Mouse (Mus musculus): ENCODE results near the gene Myt1l.

Gene Myt1l

DNA sequence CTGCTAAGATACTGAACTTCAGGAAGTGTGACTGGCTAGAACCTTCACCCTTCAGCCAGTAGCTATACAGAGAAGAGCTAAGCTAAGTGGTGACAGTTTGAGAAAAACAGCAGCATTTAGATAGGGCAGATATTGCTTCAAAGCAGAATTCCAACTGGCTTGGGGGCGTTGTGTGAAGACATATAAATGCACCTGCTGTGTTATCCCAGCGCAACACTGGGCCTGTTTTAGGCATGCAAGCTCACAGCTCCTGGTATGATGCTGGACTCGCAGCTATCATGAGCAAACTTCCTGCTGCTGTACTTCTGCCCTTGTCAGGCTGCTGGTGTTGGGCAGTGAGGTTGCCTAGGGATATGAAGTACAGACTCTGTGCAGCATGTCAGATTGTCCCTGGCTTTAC is 180.0 kb downstream of the Myt1l start:
- in situ Hi-C loops (cut with MboI; ENCODE audit: low sequenced_read_pairs) = no loop called here

GRCm38 (mm10) chr12:29712795-29713721 is 184.9 kb downstream of the Myt1l start:
- in situ Hi-C loops (cut with MboI; ENCODE audit: low sequenced_read_pairs) = no loop called here

DNA sequence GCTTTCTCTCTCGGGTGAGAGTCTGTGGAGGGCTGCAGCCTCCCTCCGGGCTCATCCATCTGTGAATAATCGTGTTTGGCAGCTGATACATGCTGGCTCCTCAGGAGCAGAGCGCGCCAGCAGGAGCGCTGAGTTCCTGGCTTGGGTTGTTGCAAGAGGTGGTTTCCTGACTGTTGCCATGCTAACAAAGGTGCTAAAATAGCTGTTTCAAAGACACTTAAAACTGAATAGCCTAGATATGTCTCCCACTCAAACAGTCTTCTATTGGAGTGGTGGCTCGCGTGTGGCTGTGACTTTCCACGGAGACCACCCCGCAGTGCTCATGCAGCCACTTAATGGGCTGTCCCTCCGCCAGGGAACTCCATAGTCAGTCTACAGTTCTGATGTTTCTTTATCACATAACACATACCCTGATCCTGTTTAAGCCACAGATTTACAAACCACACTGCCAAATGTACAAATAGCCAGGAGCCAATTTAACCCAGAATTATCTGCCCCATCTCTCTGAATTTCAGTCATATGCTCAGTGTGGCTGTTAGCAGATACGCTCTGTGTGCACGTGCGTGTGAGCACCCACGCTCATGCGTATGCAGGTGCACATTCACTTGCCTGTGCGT is 195.6 kb downstream of the Myt1l start:
- in situ Hi-C loops (cut with MboI; ENCODE audit: low sequenced_read_pairs) = no loop called here

- in situ Hi-C loops (cut with MboI; ENCODE audit: low sequenced_read_pairs) = no loop called here
Measured at GRCm38 (mm10) chr12:29728294-29728693, 200.1 kb downstream of the Myt1l start.

DNA sequence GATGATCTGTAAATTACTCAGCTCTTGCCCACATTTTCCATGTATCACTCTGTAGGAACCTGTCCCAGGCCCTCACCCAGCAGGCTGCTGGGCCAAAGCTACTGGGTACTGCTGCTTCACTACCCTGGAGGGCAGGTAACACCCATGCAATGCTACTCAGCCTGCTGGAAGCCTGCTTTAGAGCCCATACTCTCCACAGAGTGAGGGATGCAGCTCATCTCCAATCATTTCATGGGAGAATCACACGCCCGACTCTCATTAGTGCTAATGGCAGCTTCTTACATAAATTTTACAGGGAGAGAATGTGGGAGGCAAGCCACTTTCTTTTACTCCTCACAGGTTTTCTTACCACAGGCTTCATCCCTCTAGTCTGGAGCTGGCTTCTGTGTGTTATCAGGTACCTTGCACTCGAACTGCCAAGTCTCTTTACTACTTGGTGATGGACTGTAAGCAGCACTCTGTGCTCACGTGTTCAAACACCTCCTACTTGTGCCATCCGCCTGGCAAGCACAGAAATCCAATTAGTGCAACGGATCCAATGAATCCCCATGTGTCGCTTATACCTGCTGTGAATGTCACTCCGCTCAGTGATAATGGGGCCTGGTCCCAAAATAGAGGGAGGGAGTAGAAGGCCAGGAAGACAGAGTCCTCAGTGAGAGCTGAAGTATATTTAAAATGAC is 212.3 kb downstream of the Myt1l start:
- in situ Hi-C loops (cut with MboI; ENCODE audit: low sequenced_read_pairs) = no loop called here

GRCm38 (mm10) chr12:29741181-29741580 is 213.0 kb downstream of the Myt1l start:
- in situ Hi-C loops (cut with MboI; ENCODE audit: low sequenced_read_pairs) = no loop called here

DNA sequence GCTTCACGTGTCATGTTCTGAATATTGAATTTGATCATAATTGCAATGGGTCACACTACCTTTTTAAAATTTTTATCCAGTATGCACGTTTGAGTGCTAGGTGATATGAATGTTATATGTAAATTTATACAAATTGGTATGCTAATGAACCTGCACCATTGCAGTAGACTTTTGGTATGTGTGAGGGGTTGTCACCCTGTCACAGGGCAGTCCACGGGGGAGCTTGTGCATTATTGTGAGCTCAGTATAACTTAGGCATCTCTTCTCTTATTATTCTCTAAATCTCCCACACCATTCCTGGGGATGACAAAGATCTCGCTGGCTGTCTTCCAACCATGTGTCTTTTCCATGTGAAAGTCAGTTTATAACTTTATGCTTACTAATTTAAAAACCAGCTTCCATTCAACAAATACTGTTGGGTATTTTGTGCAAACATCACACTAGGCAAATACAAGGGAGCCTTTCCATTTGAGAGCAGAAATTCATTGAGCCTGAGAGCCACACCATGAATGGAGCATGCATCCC is 222.5 kb downstream of the Myt1l start:
- in situ Hi-C loops (cut with MboI; ENCODE audit: low sequenced_read_pairs) = no loop called here

GRCm38 (mm10) chr12:29755086-29755871 is 227.1 kb downstream of the Myt1l start:
- in situ Hi-C loops (cut with MboI; ENCODE audit: low sequenced_read_pairs) = no loop called here

DNA sequence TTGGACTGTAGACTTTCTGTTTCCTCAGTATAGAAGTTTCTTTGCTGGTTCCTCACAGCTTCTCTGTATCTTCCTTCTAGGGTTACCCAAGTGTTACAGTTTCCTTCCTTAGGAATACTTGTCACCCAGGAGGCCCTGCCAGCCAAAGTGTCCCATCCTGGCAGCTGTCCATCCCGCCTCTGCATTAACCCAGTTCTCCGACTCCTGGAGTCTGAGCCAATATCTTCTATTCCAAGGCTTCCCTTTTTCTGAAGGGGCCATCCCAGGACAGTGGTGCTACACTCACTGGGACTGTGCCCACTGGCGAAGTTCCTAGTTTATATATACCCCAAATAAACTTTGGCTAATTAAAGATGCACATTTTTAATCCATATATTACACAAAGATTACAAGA is 227.7 kb downstream of the Myt1l start:
- in situ Hi-C loops (cut with MboI; ENCODE audit: low sequenced_read_pairs) = no loop called here

GRCm38 (mm10) chr12:29760611-29761010 is 232.4 kb downstream of the Myt1l start:
- in situ Hi-C loops (cut with MboI; ENCODE audit: low sequenced_read_pairs) = no loop called here

GRCm38 (mm10) chr12:29766158-29766557 is 238.0 kb downstream of the Myt1l start:
- in situ Hi-C loops (cut with MboI; ENCODE audit: low sequenced_read_pairs) = no loop called here

DNA sequence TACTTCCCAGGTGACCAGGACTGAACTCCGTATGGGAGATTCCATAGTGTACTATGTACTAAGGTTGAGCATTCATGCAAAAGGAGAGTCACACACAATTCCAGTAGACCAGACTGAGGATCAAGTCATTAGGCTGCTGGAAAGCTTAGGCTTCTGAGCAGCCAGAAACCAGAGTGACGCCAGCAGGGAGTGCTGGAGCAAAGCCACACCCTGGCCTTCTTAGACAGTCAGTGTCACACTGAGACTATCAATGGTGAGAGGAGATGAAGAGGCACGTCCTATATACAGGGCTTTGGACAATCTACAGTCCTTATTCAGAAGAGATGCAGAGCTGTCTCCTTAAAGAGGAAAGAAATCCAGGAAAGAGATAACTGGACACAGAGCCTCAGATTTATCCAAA is 243.6 kb downstream of the Myt1l start:
- in situ Hi-C loops (cut with MboI; ENCODE audit: low sequenced_read_pairs) = no loop called here

GRCm38 (mm10) chr12:29772401-29772800 is 244.2 kb downstream of the Myt1l start:
- in situ Hi-C loops (cut with MboI; ENCODE audit: low sequenced_read_pairs) = no loop called here

DNA sequence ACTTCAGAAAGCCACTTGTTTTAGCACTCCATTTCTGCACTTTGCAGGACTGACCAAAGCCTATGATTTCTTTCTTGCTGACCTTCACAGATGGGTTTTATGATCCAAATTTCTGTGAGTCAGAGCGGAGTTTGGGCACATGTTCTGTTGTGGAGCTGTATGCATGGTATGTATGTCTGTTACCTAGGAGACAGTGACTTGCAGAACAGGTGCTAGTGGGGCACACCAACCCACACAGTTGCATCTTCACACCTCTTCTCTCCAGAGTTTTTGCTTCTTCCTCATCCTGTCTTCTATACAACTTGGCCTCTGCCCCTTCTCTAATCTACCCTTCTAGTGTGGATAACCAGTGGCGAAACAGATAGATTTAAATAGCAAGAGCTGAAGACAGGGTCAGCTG is 250.7 kb downstream of the Myt1l start:
- in situ Hi-C loops (cut with MboI; ENCODE audit: low sequenced_read_pairs) = no loop called here

DNA sequence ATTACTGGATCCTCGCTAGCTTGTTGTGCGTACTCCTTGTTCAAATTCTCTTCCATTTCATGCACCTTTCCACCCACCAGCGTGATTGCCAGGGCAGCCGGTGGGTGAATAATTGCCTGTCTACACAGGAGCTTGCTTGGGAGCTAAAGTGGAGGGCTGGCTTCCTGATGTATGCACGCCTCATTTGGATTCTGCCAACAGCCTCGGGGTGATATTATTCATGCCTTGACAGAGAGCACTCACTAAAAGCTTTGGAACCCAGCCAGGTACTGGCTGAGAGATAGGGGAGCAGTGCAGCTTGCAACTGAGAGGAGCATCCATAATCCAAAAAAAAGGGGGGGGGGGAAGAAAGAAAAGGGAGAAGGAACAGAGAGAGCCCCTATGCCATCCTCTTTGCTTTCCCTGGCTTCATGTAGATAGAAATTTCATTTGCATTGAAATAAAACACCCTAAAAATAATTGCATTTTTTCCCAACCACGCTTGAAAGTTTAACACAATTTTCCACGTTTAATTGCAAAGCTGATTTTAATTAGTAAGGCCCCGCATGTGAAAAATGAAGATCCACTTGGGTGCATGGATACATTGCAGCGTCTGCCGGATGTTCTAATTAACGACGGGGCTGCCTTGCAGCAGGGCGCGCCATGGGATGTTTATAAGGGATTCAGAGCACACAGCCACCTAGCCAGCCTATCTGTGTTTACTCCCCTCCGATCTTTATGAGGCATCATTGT is 261.3 kb downstream of the Myt1l start:
- in situ Hi-C loops (cut with MboI; ENCODE audit: low sequenced_read_pairs) = no loop called here

- in situ Hi-C loops (cut with MboI; ENCODE audit: low sequenced_read_pairs) = no loop called here
Measured at GRCm38 (mm10) chr12:29790051-29790386, 261.8 kb downstream of the Myt1l start.

DNA sequence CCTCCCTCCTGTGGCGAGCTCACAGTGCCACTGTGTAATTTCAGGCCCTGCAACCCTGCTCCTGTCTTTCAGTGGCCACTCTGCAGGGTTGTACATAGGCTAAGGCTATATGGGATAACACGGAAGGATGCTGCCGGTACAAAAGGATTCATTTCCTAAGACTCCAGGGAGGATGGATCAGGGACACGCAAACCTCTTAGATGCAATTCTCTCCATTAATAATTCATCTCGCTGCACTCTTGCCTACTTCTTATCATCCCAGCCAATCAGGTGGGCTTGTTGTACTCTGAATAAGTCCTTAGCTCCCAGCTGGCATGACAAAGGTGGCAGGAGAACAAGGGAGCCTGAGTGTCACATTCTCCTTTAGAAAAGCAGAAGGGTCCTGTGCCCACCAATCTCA is 264.8 kb downstream of the Myt1l start:
- in situ Hi-C loops (cut with MboI; ENCODE audit: low sequenced_read_pairs) = no loop called here

GRCm38 (mm10) chr12:29795107-29795673 is 267.0 kb downstream of the Myt1l start:
- in situ Hi-C loops (cut with MboI; ENCODE audit: low sequenced_read_pairs) = no loop called here

DNA sequence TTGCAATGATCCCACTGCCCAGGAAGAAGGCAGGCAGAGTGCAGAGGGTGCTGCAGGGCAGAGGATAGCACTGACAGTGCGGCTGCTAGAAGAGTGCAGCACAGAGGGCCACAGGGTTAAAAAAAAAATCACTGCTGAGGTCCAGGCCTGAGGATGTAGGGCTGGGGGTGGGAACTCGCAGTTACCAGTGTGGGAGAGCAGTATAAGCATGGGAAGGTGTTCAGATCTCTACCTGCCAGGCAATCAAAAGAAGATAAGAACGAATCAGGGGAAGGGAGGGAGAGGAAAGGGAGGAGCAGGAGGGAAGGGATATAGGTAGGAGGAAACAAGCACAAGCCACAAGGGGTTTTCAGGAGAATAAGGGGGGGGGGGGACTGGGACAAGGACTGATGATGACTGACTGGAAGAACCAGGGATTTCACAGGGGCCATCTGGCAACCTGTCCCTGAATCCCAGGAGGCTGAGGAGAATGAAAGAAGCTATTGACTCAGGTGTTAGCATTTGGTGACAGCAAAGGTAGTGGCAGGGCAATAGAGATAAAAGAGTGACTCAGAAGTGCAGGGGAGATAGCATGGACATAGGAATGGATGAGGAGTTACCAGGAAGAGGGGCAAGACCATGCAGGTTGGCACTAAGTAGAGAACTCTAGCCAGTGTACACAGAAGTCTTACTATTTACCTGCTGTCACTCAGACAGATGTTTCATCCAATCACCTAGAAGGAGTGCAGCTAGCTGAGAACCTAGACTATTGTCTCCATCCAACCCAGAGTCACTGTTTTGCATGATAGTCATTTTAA is 270.6 kb downstream of the Myt1l start:
- in situ Hi-C loops (cut with MboI; ENCODE audit: low sequenced_read_pairs) = no loop called here

Data from CH12F3 (cell line).